Mouse (Mus musculus): ENCODE measurements around the gene Fermt1. TPM values are rescaled to one million over a fixed set of nuclear protein-coding genes. Genes with fewer than 3 reads are reported as not detected.
A peak's percentile ranks its signal among the peaks of the same experiment; 100 is the strongest.

The Fermt1 gene
- total RNA-seq (2022): not detected

DNA sequence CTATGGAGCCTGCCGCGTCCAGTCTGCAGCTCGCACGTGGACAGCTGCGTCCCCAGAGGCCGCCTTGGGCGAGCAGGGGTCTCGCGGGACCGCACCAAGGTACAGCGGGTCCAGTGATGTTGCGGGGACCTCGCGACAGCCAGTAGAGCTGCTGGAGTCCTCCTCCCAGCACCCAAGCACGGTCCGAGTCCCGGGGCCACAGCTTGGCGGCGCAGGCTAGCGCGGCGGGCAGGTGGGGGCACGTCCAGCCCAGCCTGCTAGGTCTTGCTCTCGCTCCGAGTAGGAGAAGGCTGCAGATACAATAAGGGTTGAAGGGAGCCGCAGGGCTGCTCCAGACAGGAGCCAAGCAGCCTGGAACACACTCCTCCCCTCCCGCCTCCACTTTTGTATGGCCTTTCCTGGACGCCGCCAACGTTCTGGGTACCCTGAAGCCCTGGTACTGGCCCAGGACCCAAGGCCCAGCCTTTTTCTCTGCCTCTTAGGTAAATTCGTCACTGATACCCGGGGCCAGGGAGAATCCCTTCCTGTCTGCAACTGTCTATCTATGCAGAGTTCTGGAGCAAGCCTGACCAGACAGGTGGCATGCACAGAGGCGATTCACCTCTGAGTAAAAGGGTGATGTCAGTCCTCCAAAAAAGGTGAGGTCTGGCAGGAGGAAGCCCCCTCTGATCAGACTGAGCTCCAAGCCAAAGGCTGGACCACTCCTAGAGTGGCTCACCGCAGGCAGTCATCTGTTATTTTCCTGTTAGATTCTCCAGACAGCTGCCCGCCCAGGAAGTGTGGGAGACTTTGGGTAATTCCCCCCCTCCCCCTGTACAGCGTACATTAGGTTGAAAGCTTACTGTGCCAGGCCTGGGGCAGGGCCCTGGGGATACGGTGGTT is at the start of gene Fermt1:
Fermt1 (minus strand) TSS at position 581 of the 882 bp plus-strand sequence.
- DNase-seq: no peak

DNA sequence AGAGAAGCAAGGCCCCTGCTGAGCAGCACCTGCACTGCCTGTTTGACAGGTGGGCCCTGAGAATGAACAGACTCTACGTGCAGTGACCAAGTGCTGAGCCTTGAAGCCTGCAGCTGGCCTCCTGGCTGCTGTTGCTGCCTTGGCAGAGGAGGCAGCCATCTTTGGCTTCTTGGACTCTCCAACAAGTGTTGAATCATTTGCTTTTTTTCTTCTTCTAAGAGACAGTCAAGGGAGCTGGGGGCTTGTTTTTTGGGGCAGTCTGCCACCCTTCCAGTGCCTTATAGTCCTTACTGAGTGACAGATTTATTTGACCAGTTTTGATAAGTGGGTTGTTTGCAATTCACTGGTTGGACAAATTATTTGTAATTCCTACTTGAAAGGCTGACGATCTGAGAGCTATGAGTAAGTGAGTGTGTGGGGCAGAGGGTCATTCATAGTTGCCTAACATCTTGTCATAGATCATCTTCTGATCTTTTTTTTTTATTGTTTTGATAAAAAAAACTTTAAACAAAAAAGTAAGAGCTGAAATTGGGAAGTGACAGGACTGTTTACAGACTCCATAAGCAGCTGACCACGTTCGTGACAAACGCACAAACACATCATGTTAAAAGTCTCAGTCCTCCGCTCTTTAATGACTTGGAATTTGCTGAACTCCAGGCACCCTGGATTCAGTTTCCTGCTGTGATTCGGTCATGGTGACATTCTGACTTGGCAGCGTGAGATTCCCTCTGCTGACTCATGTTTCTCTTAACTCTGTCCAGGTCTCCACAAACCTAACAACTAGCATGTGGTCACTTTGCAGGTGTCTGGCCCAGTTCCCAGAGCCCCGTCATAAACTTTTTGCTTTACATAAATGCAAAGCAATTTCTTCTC is 47.2 kb upstream of the Fermt1 start:
- peak; percentile 72 for DNase-seq

DNA sequence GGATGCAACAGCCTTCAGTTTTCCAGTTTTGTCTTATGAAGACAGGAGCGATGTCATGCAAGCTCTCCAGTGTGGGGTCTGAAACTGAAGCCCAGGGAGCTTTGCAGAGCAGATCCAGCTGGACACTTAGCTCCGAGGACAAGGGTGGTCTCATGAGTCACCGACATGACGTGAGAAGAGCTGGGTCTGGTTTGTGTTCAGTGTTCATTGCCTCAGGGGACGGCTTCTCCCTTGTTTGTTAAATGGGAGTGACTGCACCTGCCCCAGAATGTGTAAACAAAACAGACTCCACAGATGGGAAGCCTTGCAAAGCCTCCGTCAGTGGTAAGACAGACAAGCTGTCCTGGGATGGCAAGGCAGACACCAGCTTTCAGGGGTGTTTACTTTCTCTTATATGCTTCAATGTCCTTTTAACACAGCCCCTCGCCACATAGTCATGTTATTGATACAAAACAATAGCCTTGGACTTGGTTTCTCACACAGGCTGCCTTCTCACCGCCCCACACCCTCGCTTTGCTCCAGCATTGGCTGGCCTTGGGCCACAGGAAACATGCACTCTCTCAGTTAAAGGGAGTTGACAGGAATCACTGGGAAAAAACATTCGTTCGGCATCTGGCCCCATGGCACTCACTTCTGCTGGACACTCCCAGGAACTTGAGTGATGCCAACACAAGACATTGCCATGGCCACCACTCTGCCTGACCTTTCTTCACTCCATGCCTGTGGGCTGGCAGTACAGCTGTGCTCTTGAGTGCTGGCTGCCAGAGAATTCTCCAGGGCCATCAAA is 44.3 kb upstream of the Fermt1 start:
- peak; percentile 9 for DNase-seq

DNA sequence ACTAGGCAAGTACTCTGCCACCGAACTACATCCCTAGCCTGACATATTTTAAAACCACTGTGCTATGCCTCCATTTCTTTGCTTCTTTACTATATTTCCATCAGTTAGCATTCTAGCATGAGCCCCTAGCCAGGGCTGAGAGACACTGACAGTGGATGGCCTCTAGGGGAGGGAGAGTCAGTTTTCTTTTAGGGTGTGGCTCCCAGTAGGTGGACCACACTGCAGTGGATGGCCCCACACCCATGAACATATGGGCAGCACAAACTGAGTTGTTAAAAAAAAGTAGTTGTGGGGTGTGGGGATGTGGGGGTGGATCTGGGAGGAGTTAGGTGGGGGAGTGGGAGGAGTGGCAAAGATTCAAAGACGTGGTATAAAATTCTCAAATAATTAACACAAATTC is 27.6 kb upstream of the Fermt1 start:
- no peak for DNase-seq

DNA sequence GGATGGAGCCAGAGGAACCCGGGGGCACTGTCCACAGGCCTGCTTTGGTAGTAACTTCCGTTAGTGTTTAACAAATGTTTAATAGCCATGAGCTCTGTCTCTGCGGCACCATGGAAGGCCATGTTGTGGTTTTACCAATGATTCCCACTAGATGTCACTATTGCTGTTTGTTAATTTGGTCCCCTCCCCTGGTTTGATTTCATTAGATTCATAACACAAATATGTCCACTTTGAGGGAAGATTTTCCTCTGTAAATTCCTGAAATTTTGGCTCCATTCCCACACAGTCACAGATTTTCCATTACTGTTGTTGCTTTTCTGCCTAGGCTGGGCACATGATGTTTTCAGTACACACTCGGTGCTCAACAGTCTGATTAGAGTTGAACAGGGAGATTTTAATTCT is 25.1 kb upstream of the Fermt1 start:
- DNase-seq: no peak

DNA sequence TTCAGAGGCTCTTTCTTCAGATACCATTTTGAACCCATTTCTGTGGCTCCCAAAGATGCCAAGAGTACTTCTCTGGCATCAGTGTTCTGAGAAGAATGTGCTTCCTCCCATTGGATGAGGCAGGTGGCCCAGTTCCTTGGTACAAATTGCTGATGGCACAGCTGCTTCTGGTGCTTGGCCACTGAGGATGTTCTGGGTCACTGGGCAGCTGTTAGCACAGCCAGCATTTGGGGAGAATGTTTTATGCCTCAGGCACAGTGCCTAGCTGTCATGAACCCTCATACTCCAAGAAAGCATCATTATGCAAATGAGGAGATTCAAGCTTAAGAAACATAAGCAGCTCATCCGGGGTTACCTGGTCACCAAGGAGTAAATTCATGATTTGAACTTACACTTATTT is 12.1 kb upstream of the Fermt1 start:
- DNase-seq: no peak

- no peak for DNase-seq
Observed at GRCm38 (mm10) chr2:132952197-132952596, 6.5 kb upstream of the Fermt1 start.

DNA sequence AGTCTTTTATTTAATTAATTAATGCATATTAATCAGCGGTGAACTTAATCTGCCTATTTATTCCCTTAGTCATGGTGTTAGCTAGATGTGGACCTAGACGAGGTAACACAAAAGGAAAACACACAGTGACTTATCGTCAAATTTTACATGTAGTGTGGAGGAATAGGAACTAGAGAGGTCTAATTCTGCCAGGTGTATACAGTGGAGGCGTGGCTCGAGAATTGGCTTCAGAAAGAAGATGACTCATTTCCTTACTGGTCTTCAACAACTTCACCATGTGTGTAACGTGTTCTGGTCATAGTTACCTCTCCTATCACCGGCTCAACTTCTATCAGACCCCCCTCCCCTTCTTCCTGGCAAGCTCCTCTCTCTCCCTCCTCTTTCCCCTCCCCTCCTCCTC is 2.5 kb upstream of the Fermt1 start:
- no peak for DNase-seq

- no peak for DNase-seq
Observed at GRCm38 (mm10) chr2:132946976-132947375, 1.3 kb upstream of the Fermt1 start.

GRCm38 (mm10) chr2:132944711-132945325 is 888 bp downstream of the Fermt1 start:
- no peak for DNase-seq

- DNase-seq: no peak
Observed at GRCm38 (mm10) chr2:132943997-132944396, 1.7 kb downstream of the Fermt1 start.

DNA sequence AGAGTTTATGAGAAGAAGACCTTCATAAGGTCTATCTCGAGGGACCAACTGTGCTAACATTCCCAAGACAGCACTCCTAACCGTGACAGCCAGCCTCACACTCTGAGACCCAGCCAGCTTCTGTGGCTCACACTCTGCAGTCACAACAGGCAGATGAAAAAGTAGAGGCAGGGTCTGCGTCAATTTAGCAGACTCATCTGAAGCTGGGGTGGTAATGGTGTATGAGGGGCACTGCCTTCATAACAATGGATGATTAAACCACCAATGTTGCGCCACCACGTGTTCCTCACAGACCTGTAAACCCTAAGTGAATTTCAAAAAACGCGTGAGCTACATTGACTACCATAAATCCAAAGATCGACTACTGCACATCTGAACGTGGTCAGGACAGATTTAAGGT is 2.1 kb downstream of the Fermt1 start:
- no peak for DNase-seq

GRCm38 (mm10) chr2:132939056-132939455 is 6.7 kb downstream of the Fermt1 start:
- DNase-seq: no peak

- DNase-seq: no peak
Observed at GRCm38 (mm10) chr2:132936176-132936575, 9.5 kb downstream of the Fermt1 start.

DNA sequence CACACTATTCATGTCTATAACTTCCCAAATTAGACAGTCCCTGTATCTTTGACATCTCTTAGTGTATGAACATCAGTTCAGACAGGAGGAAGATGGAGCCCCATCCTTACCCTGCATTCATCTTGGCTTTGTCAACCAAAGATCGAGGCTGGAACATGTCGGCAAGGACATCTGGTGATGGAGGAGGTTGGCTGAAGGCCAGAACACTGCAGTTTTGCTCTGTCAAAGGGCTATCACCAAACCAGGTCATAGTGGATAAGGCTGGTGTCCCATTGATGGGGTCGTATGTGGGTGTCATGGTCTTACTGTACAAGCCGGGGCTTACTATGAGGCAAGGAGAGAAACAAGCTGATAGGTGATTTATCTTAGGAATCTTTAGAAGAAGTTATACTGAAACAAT is 11.0 kb downstream of the Fermt1 start:
- DNase-seq: no peak

- DNase-seq: no peak
Observed at GRCm38 (mm10) chr2:132934142-132934541, 11.6 kb downstream of the Fermt1 start.

- no peak for DNase-seq
Observed at GRCm38 (mm10) chr2:132928999-132929398, 16.7 kb downstream of the Fermt1 start.

- DNase-seq: no peak
Observed at GRCm38 (mm10) chr2:132927871-132928270, 17.8 kb downstream of the Fermt1 start.

DNA sequence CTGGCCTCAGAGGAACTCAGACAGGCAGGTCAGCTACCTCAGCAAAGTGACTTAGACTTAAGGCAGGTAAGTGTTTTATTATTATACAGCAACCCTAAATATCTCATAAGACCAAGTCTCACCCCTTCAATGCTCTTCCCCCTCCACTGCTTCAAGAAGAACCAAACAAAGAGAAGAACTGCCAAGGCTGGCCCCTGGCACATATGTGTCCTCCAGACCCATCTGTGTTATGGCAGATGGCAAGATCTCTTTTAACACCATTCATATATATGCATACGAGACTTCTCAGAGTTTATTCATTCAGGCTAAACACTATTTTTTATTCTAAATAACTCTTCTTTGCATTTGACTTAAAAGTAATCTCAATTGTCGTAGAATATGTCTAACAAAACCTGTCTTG is 18.4 kb downstream of the Fermt1 start:
- DNase-seq: no peak

DNA sequence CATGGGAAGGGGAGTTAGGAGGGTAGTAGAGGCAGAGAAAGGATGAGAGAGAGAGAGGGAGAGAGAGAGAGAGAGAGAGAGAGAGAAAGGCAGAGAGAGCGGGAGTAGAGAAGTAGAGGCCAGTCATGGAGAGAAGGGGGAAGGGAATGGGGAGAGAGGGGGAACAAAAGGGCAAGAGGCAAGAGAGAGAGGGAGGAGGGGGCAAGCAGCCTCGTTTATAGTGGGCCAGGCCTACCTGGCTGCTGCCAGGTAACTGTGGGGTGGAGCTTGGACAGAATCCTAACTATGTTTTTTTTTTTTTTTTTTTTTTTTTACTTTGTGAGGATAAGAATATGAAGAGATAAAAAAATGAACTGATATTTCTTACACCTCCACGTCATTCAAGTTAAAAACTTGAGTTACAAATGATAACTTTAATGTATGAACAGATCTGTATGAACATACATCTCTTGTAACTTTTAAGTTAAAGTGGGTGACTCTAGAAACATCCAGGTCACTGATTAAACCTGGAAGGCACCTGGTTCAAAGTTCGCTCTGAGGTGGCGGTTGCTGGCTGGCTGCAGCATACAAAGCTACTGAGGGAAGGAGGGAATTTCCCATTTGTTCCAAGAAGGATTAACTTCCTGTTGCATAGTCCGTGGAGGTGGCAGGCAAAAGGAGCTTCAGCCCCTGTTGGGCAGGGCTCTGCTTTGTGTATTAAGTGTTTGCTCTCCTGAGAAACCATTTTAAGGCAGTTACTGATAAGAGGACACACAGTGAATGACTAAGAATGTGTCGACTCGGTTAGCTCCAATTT is 22.2 kb downstream of the Fermt1 start:
- DNase-seq: no peak
